Comparison of ENCODE assay signal across 9 mouse cellular contexts in the genomic region with DNA sequence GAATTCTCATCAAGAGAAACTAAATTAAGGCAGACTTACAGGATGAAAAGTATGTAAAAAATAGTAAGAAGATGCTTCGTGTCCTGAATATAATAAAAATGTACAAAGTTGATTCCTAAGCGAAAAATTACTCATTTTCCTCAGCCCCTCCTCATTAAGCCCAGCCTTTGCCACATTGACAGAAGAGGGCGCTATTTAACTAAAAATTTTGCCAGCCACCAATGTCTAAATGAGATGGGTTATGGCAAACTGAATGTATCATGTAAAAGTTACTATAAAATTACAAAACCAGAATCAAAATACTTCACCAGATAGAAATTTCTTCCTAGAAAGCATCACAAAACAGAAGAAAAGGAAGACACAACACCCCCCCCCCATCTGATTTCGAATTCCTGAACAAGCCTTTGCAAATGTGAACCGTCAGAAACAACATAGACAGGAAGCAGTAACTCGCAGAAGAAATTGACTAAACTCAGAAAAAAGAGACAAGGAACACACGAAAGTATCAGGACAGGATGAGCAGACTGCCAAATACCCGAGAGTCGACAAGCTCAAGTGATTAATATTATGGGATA.
DNase-seq lines count a peak whose midpoint lies in the region; ATAC-seq and TF ChIP-seq lines count a peak whose summit lies in the region.
"Had no signal": no experiment of that assay in that cellular context is flagged by ENCODE, and none has a peak within 500 bp of the region (broad histone marks: within the 10 kb centered on the region; RNA-seq: fewer than 3 reads in every experiment).

No protein-coding gene starts in this region.

- no peaks in the 10 kb centered on the region for H3K9me3 ChIP-seq in midbrain, embryonic 11.5 days (ENCODE audit: control insufficient read depth, low read length)
- H3K9me3 ChIP-seq in midbrain, embryonic 10.5 days (replicated peaks), result no peaks in the 10 kb centered on the region
- no peaks in the 10 kb centered on the region for H3K9me3 ChIP-seq in intestine, embryonic 15.5 days
- H3K9me3 ChIP-seq: neural tube, embryonic 13.5 days had no signal

- no peak for TF ChIP-seq POLR2A in cerebellum, adult 2 months (IDR thresholded peaks at IDR 0.05; ENCODE audit: borderline replicate concordance, insufficient read depth, low read length)

- WGBS in midbrain, embryonic 11.5 days, result 51% methylated on average over 9 of the region's 9 CpGs
- WGBS in midbrain, embryonic 10.5 days, result 53% methylated on average over 9 of the region's 9 CpGs
- WGBS in intestine, embryonic 15.5 days, result 24% methylated on average over 9 of the region's 9 CpGs
- WGBS in cerebellum, adult 2 months, result 51% methylated on average over 9 of the region's 9 CpGs

- H3K36me3 ChIP-seq in midbrain, embryonic 11.5 days (ENCODE audit: control insufficient read depth, insufficient read depth, low read length), result no peaks in the 10 kb centered on the region
- H3K36me3 ChIP-seq in midbrain, embryonic 10.5 days, result no peaks in the 10 kb centered on the region
- no peaks in the 10 kb centered on the region for H3K36me3 ChIP-seq in intestine, embryonic 15.5 days
- H3K36me3 ChIP-seq: neural tube, embryonic 13.5 days had no signal

- peak; percentile 67; the same call in 1 of the 2 replicates for ATAC-seq in frontal cortex, adult (ENCODE audit: low TSS enrichment)
- ATAC-seq in midbrain, embryonic 11.5 days (ENCODE audit: low FRiP score), result peak; percentile 66; the same call in 1 of the 2 replicates
- ATAC-seq in intestine, embryonic 15.5 days, result no peak

- H3K4me2 ChIP-seq in midbrain, embryonic 11.5 days, result no peak overlapping the region
- no peak overlapping the region for H3K4me2 ChIP-seq in intestine, embryonic 15.5 days (replicated peaks)
- H3K4me2 ChIP-seq: neural tube, embryonic 13.5 days had no signal

- no peak overlapping the region for H3K9ac ChIP-seq in midbrain, embryonic 11.5 days (ENCODE audit: low read length)
- H3K9ac ChIP-seq in intestine, embryonic 15.5 days, result no peak overlapping the region
- H3K9ac ChIP-seq: neural tube, embryonic 13.5 days had no signal

- no peak for TF ChIP-seq CTCF in cerebellum, adult 2 months (IDR thresholded peaks at IDR 0.05; ENCODE audit: borderline replicate concordance, insufficient read depth, low read depth, low read length)

- no peak overlapping the region for H3K27ac ChIP-seq in midbrain, embryonic 11.5 days (ENCODE audit: low read depth, low read length)
- H3K27ac ChIP-seq in midbrain, embryonic 10.5 days (replicated peaks), result no peak overlapping the region
- H3K27ac ChIP-seq in intestine, embryonic 15.5 days, result no peak overlapping the region
- H3K27ac ChIP-seq in cerebellum, adult 2 months (ENCODE audit: insufficient read depth, low read length), result no peak overlapping the region
- H3K27ac ChIP-seq: neural tube, embryonic 13.5 days had no signal

- no peak overlapping the region for H3K4me3 ChIP-seq in midbrain, embryonic 11.5 days (ENCODE audit: low read depth, low read length)
- no peak overlapping the region for H3K4me3 ChIP-seq in midbrain, embryonic 10.5 days
- H3K4me3 ChIP-seq in intestine, embryonic 15.5 days (replicated peaks), result no peak overlapping the region
- no peak overlapping the region for H3K4me3 ChIP-seq in cerebellum, adult 2 months (replicated peaks; ENCODE audit: insufficient read depth, low read depth, low read length)
- H3K4me3 ChIP-seq: neural tube, embryonic 13.5 days had no signal

- H3K27me3 ChIP-seq in midbrain, embryonic 11.5 days (ENCODE audit: control insufficient read depth, insufficient read depth, low read length), result no peaks in the 10 kb centered on the region
- no peaks in the 10 kb centered on the region for H3K27me3 ChIP-seq in midbrain, embryonic 10.5 days (ENCODE audit: low read depth, poor library complexity, severe bottlenecking)
- no peaks in the 10 kb centered on the region for H3K27me3 ChIP-seq in intestine, embryonic 15.5 days (replicated peaks)
- no peaks in the 10 kb centered on the region for H3K27me3 ChIP-seq in cerebellum, adult 2 months (ENCODE audit: control insufficient read depth, insufficient read depth, low read length)
- H3K27me3 ChIP-seq: neural tube, embryonic 13.5 days had no signal

- no peak for DNase-seq in frontal cortex, postnatal 14 days (ENCODE audit: low spot score in 2 of 2)
- DNase-seq in midbrain, embryonic 11.5 days (ENCODE audit: low spot score, missing footprints), result peak; percentile 88
- no peak for DNase-seq in midbrain, embryonic 10.5 days (ENCODE audit: low spot score)
- peak; percentile 56 for DNase-seq in embryo, embryonic 9.5 days (ENCODE audit: extremely low spot score)
- peak; percentile 42 for DNase-seq in lung, postnatal 25 days (ENCODE audit: low spot score)
- no peak for DNase-seq in cerebellum, adult 2 months

- no peaks in the 10 kb centered on the region for H3K4me1 ChIP-seq in midbrain, embryonic 11.5 days (ENCODE audit: control insufficient read depth, insufficient read depth, low read length)
- no peaks in the 10 kb centered on the region for H3K4me1 ChIP-seq in midbrain, embryonic 10.5 days
- no peaks in the 10 kb centered on the region for H3K4me1 ChIP-seq in intestine, embryonic 15.5 days (replicated peaks)
- no peaks in the 10 kb centered on the region for H3K4me1 ChIP-seq in cerebellum, adult 2 months (ENCODE audit: control insufficient read depth, insufficient read depth, low read length)
- H3K4me1 ChIP-seq: neural tube, embryonic 13.5 days had no signal

Comparison
In these comparisons a context has a peak if more than half of its experiments do, and no peak if none do; other contexts are left out.
1. DNase-seq: peak in midbrain, embryonic 11.5 days (single experiment), embryo, embryonic 9.5 days (single experiment) and lung, postnatal 25 days (single experiment); none in frontal cortex, postnatal 14 days (0 of 2), midbrain, embryonic 10.5 days (single experiment) and cerebellum, adult 2 months (0 of 2).